Comparison of ENCODE assay signal across 8 mouse cellular contexts in genomic region chr8:70139981-70140380, GRCm38 (mm10). TPM values are rescaled to one million over a fixed set of nuclear protein-coding genes. Genes with fewer than 3 reads are reported as not detected.
DNase-seq lines count a peak whose midpoint lies in the region; ATAC-seq and TF ChIP-seq lines count a peak whose summit lies in the region.

No protein-coding gene starts in this region.

- H3K36me3 ChIP-seq in kidney, postnatal 0 days (ENCODE audit: insufficient read depth, low read length): peaks cover 17% of the 10 kb centered on the region; the same call in 1 of the 2 replicates
- peaks cover 32% of the 10 kb centered on the region for H3K36me3 ChIP-seq in hindbrain, embryonic 15.5 days
- H3K36me3 ChIP-seq in midbrain, embryonic 16.5 days (ENCODE audit: control insufficient read depth, insufficient read depth, low read length): peaks cover 18% of the 10 kb centered on the region

- peak overlapping the region; percentile 78 for H3K9ac ChIP-seq in kidney, postnatal 0 days (ENCODE audit: low read depth, low read length)
- peak overlapping the region; percentile 85 for H3K9ac ChIP-seq in hindbrain, embryonic 15.5 days
- H3K9ac ChIP-seq in midbrain, embryonic 16.5 days (ENCODE audit: low read depth, low read length): peak overlapping the region; percentile 74

- no peaks in the 10 kb centered on the region for H3K27me3 ChIP-seq in kidney, postnatal 0 days (ENCODE audit: insufficient read depth, low read length)
- H3K27me3 ChIP-seq in hindbrain, embryonic 15.5 days: no peaks in the 10 kb centered on the region
- H3K27me3 ChIP-seq in midbrain, embryonic 16.5 days (ENCODE audit: control insufficient read depth, insufficient read depth, low read depth, low read length): no peaks in the 10 kb centered on the region

- H3K4me1 ChIP-seq in kidney, postnatal 0 days (replicated peaks; ENCODE audit: insufficient read depth, low read length): peaks cover 3% of the 10 kb centered on the region
- peaks cover 13% of the 10 kb centered on the region for H3K4me1 ChIP-seq in bone marrow macrophage, adult 2 months (ENCODE audit: control insufficient read depth, insufficient read depth, low read length)
- peaks cover 26% of the 10 kb centered on the region for H3K4me1 ChIP-seq in hindbrain, embryonic 15.5 days (replicated peaks)
- H3K4me1 ChIP-seq in midbrain, embryonic 16.5 days (ENCODE audit: control insufficient read depth, insufficient read depth, low read length): peaks cover 21% of the 10 kb centered on the region

- H3K9me3 ChIP-seq in kidney, postnatal 0 days (replicated peaks; ENCODE audit: low read length): no peaks in the 10 kb centered on the region
- no peaks in the 10 kb centered on the region for H3K9me3 ChIP-seq in hindbrain, embryonic 15.5 days
- H3K9me3 ChIP-seq in midbrain, embryonic 16.5 days (replicated peaks; ENCODE audit: control insufficient read depth, low read length, poor library complexity, severe bottlenecking): no peaks in the 10 kb centered on the region

- peak overlapping the region; percentile 79 for H3K4me2 ChIP-seq in kidney, postnatal 0 days (ENCODE audit: low read length)
- peak overlapping the region; percentile 74 for H3K4me2 ChIP-seq in hindbrain, embryonic 15.5 days
- peak overlapping the region; percentile 93 for H3K4me2 ChIP-seq in midbrain, embryonic 16.5 days (ENCODE audit: low read length)

- no peak for TF ChIP-seq POLR2A in bone marrow macrophage, adult 2 months (IDR thresholded peaks at IDR 0.05; ENCODE audit: borderline replicate concordance, low read depth, low read length)

- H3K4me3 ChIP-seq in kidney, postnatal 0 days (replicated peaks; ENCODE audit: low read depth, low read length): peak overlapping the region; percentile 88
- H3K4me3 ChIP-seq in bone marrow macrophage, adult 2 months (ENCODE audit: insufficient read depth, low read length): peak overlapping the region; percentile 75
- H3K4me3 ChIP-seq in hindbrain, embryonic 15.5 days: peak overlapping the region; percentile 82
- H3K4me3 ChIP-seq in midbrain, embryonic 16.5 days (ENCODE audit: low read depth, low read length): peak overlapping the region; percentile 67

- WGBS in kidney, postnatal 0 days: 7% methylated on average over 9 of the region's 9 CpGs
- WGBS in hindbrain, embryonic 15.5 days: 13% methylated on average over 9 of the region's 9 CpGs
- 13% methylated on average over 9 of the region's 9 CpGs for WGBS in midbrain, embryonic 16.5 days

- no peak for ATAC-seq in kidney, postnatal 0 days (replicated peaks; ENCODE audit: low FRiP score, low read depth)
- no peak for ATAC-seq in hindbrain, embryonic 15.5 days (ENCODE audit: low FRiP score, low read depth)
- no peak for ATAC-seq in midbrain, embryonic 16.5 days
- no peak for ATAC-seq in erythroid progenitor cell, adult 5-6 weeks (replicated peaks; ENCODE audit: low FRiP score, poor library complexity, severe bottlenecking)

- H3K27ac ChIP-seq in kidney, postnatal 0 days: peak overlapping the region; percentile 85
- H3K27ac ChIP-seq in bone marrow macrophage, adult 2 months (ENCODE audit: insufficient read depth, low read depth, low read length): peak overlapping the region; percentile 57
- peak overlapping the region; percentile 87 for H3K27ac ChIP-seq in hindbrain, embryonic 15.5 days (replicated peaks)
- peak overlapping the region; percentile 87 for H3K27ac ChIP-seq in midbrain, embryonic 16.5 days (ENCODE audit: low read length)

- no peak for DNase-seq in kidney, postnatal 0 days (ENCODE audit: low spot score)
- no peak for DNase-seq in kidney, postnatal 36 days
- no peak for DNase-seq in cerebellum, adult 18-20 months
- no peak for DNase-seq in left cerebral cortex, postnatal 14 days (ENCODE audit: low spot score in 2 of 2)

- intact Hi-C loops in left cerebral cortex, postnatal 14 days (cut with DNase I): no loop called here

- TF ChIP-seq CTCF in kidney, postnatal 0 days (IDR thresholded peaks at IDR 0.05; ENCODE audit: low read depth): no peak
- no peak for TF ChIP-seq CTCF in bone marrow macrophage, adult 2 months (IDR thresholded peaks at IDR 0.05; ENCODE audit: low read depth, low read length)

RNA-seq across cellular contexts. Expression of gene Mef2b, which starts 0.5 kb away (rescaled TPM):
- 0.28 and 0.37 TPM in 2 replicates for polyA plus RNA-seq in kidney, postnatal 0 days (2015; fragmentation: Nextera tagmentation; extraction: Ambion mirVana)
- polyA plus RNA-seq in bone marrow macrophage, adult 2 months (2012; ENCODE audit: insufficient read depth, insufficient read length, missing spikeins): not detected in 2 replicates
- polyA plus RNA-seq in hindbrain, embryonic 15.5 days (2015; fragmentation: Nextera tagmentation; extraction: Ambion mirVana): 0.48 and 0.80 TPM in 2 replicates
- polyA plus RNA-seq in midbrain, embryonic 16.5 days (2015; fragmentation: Nextera tagmentation; extraction: Ambion mirVana): 0.51 and 0.73 TPM in 2 replicates
- not detected in 2 replicates for total RNA-seq in erythroid progenitor cell, adult 5-6 weeks (2015; ENCODE audit: low replicate concordance)
- not detected in 2 replicates for total RNA-seq in erythroid progenitor cell, adult 5-6 weeks (2017; ENCODE audit: low replicate concordance)
- total RNA-seq in left cerebral cortex, postnatal 14 days (2021): not detected

RNA-seq across cellular contexts. Expression of gene Borcs8, which starts 0.7 kb away (rescaled TPM):
- polyA plus RNA-seq in kidney, postnatal 0 days (2015; fragmentation: Nextera tagmentation; extraction: Ambion mirVana): 48.3 and 49.3 TPM in 2 replicates
- 43.3 and 51.9 TPM in 2 replicates for polyA plus RNA-seq in bone marrow macrophage, adult 2 months (2012; ENCODE audit: insufficient read depth, insufficient read length, missing spikeins)
- polyA plus RNA-seq in hindbrain, embryonic 15.5 days (2015; fragmentation: Nextera tagmentation; extraction: Ambion mirVana): 54.6 and 55.1 TPM in 2 replicates
- 48.7 and 55.5 TPM in 2 replicates for polyA plus RNA-seq in midbrain, embryonic 16.5 days (2015; fragmentation: Nextera tagmentation; extraction: Ambion mirVana)
- total RNA-seq in erythroid progenitor cell, adult 5-6 weeks (2015; ENCODE audit: low replicate concordance): 18.7 and 20.5 TPM in 2 replicates
- 17.3 and 24.7 TPM in 2 replicates for total RNA-seq in erythroid progenitor cell, adult 5-6 weeks (2017; ENCODE audit: low replicate concordance)
- total RNA-seq in left cerebral cortex, postnatal 14 days (2021): 10 to 100 TPM; 44.3 to 48.7 TPM

RNA-seq across cellular contexts. Expression of gene Rfxank, which starts 1.0 kb away (rescaled TPM):
- 13.4 and 13.7 TPM in 2 replicates for polyA plus RNA-seq in kidney, postnatal 0 days (2015; fragmentation: Nextera tagmentation; extraction: Ambion mirVana)
- 13.5 and 15.8 TPM in 2 replicates for polyA plus RNA-seq in bone marrow macrophage, adult 2 months (2012; ENCODE audit: insufficient read depth, insufficient read length, missing spikeins)
- 13.0 and 13.6 TPM in 2 replicates for polyA plus RNA-seq in hindbrain, embryonic 15.5 days (2015; fragmentation: Nextera tagmentation; extraction: Ambion mirVana)
- polyA plus RNA-seq in midbrain, embryonic 16.5 days (2015; fragmentation: Nextera tagmentation; extraction: Ambion mirVana): 10.7 and 11.8 TPM in 2 replicates
- 5.8 and 16.3 TPM in 2 replicates for total RNA-seq in erythroid progenitor cell, adult 5-6 weeks (2015; ENCODE audit: low replicate concordance)
- 2.3 and 4.9 TPM in 2 replicates for total RNA-seq in erythroid progenitor cell, adult 5-6 weeks (2017; ENCODE audit: low replicate concordance)
- 1 to 10 TPM; 9.2 to 9.6 TPM for total RNA-seq in left cerebral cortex, postnatal 14 days (2021)

RNA-seq across cellular contexts. Expression of gene Nr2c2ap, which starts 8.8 kb away (rescaled TPM):
- polyA plus RNA-seq in kidney, postnatal 0 days (2015; fragmentation: Nextera tagmentation; extraction: Ambion mirVana): 30.1 and 34.1 TPM in 2 replicates
- 21.2 and 21.9 TPM in 2 replicates for polyA plus RNA-seq in bone marrow macrophage, adult 2 months (2012; ENCODE audit: insufficient read depth, insufficient read length, missing spikeins)
- polyA plus RNA-seq in hindbrain, embryonic 15.5 days (2015; fragmentation: Nextera tagmentation; extraction: Ambion mirVana): 38.3 and 42.8 TPM in 2 replicates
- 35.0 and 38.2 TPM in 2 replicates for polyA plus RNA-seq in midbrain, embryonic 16.5 days (2015; fragmentation: Nextera tagmentation; extraction: Ambion mirVana)
- total RNA-seq in erythroid progenitor cell, adult 5-6 weeks (2015; ENCODE audit: low replicate concordance): 8.3 TPM in 1 of 2 replicates, not detected in the other
- 2.3 TPM in 1 of 2 replicates, not detected in the other for total RNA-seq in erythroid progenitor cell, adult 5-6 weeks (2017; ENCODE audit: low replicate concordance)
- 10 to 100 TPM; 25.5 to 28.1 TPM for total RNA-seq in left cerebral cortex, postnatal 14 days (2021)

RNA-seq across cellular contexts. Expression of gene Ncan, which starts 19.3 kb away (rescaled TPM):
- polyA plus RNA-seq in kidney, postnatal 0 days (2015; fragmentation: Nextera tagmentation; extraction: Ambion mirVana): 0.03 TPM in 2 replicates
- polyA plus RNA-seq in bone marrow macrophage, adult 2 months (2012; ENCODE audit: insufficient read depth, insufficient read length, missing spikeins): not detected in 2 replicates
- 165 and 193 TPM in 2 replicates for polyA plus RNA-seq in hindbrain, embryonic 15.5 days (2015; fragmentation: Nextera tagmentation; extraction: Ambion mirVana)
- 169 and 189 TPM in 2 replicates for polyA plus RNA-seq in midbrain, embryonic 16.5 days (2015; fragmentation: Nextera tagmentation; extraction: Ambion mirVana)
- total RNA-seq in erythroid progenitor cell, adult 5-6 weeks (2015; ENCODE audit: low replicate concordance): not detected in 2 replicates
- total RNA-seq in erythroid progenitor cell, adult 5-6 weeks (2017; ENCODE audit: low replicate concordance): not detected in 2 replicates
- 100 to 1,000 TPM; 342 to 344 TPM for total RNA-seq in left cerebral cortex, postnatal 14 days (2021)
